Mouse (Mus musculus) stomach, embryonic 14.5 days (tissue): Measurements from ENCODE around the gene Cmtr1. TPM values are rescaled to one million over a fixed set of nuclear protein-coding genes. Genes with fewer than 3 reads are reported as not detected.

ENCODE experiments used
- ATAC-seq: fragments of 200-750 bp; cut with Nextera tagmentation; 2 replicates; pipeline ENCODE4 v1.8.0; 2017; ENCODE audit warnings: low read depth, moderate TSS enrichment; ENCODE audit not compliant: insufficient number of reproducible peaks, insufficient read depth, low FRiP score
- H3K27ac ChIP-seq: fragments of 300-500 bp; sonication (generic); 2 replicates; pipeline ENCODE4 v1.5.1; 2014; ENCODE audit warnings: mild to moderate bottlenecking, low read length, moderate library complexity, mixed read lengths
- H3K27me3 ChIP-seq: fragments of 300-500 bp; sonication (generic); 2 replicates; pipeline ENCODE4 v1.6.1; 2014; ENCODE audit warnings: low read length, control low read depth, mixed read lengths; ENCODE audit not compliant: control insufficient read depth, insufficient read depth
- H3K36me3 ChIP-seq: fragments of 300-500 bp; sonication (generic); 2 replicates; pipeline ENCODE4 v1.6.1; 2014; ENCODE audit warnings: mild to moderate bottlenecking, control low read depth, low read length, moderate library complexity, mixed read lengths; ENCODE audit not compliant: control insufficient read depth, insufficient read depth
- H3K4me1 ChIP-seq: fragments of 300-500 bp; sonication (generic); 2 replicates; pipeline ENCODE4 v1.6.1; 2014; ENCODE audit warnings: low read length, control low read depth, mixed read lengths; ENCODE audit not compliant: control insufficient read depth, insufficient read depth
- H3K4me2 ChIP-seq: fragments of 300-500 bp; sonication (generic); replicated peaks from 2 replicates; pipeline ENCODE4 v1.6.1; 2014; ENCODE audit warnings: low read depth, low read length, control low read depth
- H3K4me3 ChIP-seq: fragments of 300-500 bp; sonication (generic); 2 replicates; pipeline ENCODE4 v1.5.1; 2014; ENCODE audit warnings: low read depth, low read length, control low read depth
- H3K9ac ChIP-seq: fragments of 300-500 bp; sonication (generic); replicated peaks from 2 replicates; pipeline ENCODE4 v1.6.1; 2014; ENCODE audit warnings: low read depth, mild to moderate bottlenecking, control low read depth, low read length, moderate library complexity, mixed read lengths
- H3K9me3 ChIP-seq: fragments of 300-500 bp; sonication (generic); 2 replicates; pipeline ENCODE4 v1.6.1; 2016; ENCODE audit warnings: low read depth, low read length, control low read depth; ENCODE audit not compliant: control insufficient read depth
- WGBS: fragments of 180-500 bp; shearing (Covaris S2); extraction: QIAGEN DNeasy Blood & Tissue Kit; methylation state at CpG from one replicate; pipeline ENCODE4 v1.1.7; 2014; 5-methylcytosine and 5-hydroxymethylcytosine counted together
- polyA plus RNA-seq: library from polyadenylated mRNA; unstranded; fragments of >200 nt; fragmentation: Nextera tagmentation; extraction: Ambion mirVana; gene quantifications from 2 replicates; pipeline ENCODE4 v1.2.1, GENCODE M21; 2014

Gene Cmtr1
- polyA plus RNA-seq, 1 experiment from 2014 or later = 117 TPM

DNA sequence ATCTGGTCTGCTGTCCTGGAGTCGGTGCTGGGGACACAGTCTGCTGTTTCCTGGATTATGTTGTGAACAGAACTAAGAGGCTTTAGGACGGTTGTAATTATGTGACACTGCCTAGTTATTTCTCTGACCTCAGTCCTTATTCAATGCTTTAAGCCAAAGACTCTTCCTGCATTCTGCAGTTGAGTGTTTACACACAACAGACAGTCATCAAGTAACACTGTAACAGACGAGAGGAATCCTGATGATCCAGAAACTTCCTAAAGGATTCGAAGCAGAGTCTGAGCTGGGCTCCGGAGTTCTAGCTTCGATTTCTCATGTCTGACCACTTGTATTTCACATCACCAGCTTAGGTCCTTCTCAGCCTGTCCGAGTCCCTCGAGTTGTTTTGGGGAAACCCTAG, 18.1 kb downstream of the Cmtr1 start:
- H3K4me1 ChIP-seq = peaks cover 4% of the 10 kb centered on the region; the same call in 1 of the 2 replicates
- no peaks in the 10 kb centered on the region for H3K27me3 ChIP-seq
- WGBS = 86% methylated on average over 8 of the region's 8 CpGs
- H3K36me3 ChIP-seq = peaks cover 53% of the 10 kb centered on the region
- no peak overlapping the region for H3K9ac ChIP-seq
- ATAC-seq = no peak
- no peak overlapping the region for H3K4me3 ChIP-seq
- H3K9me3 ChIP-seq = no peaks in the 10 kb centered on the region
- H3K27ac ChIP-seq = no peak overlapping the region
- H3K4me2 ChIP-seq = no peak overlapping the region

- Histone ChIP-seq H3K4me3 (no peak overlapping the region), H3K27me3 (no peaks in the 10 kb centered on the region), H3K4me1 (peaks cover 4% of the 10 kb centered on the region; the same call in 1 of the 2 replicates), H3K9ac (no peak overlapping the region), H3K4me2 (no peak overlapping the region), H3K9me3 (no peaks in the 10 kb centered on the region), H3K27ac (no peak overlapping the region), H3K36me3 (peaks cover 51% of the 10 kb centered on the region)
- WGBS = 86% methylated on average over 6 of the region's 6 CpGs
- no peak for ATAC-seq
Observed at GRCm38 (mm10) chr17:29679038-29679767, 18.8 kb downstream of the Cmtr1 start.

GRCm38 (mm10) chr17:29680174-29680573, 19.8 kb downstream of the Cmtr1 start:
- H3K27ac ChIP-seq = peak overlapping the region; percentile 44; the same call in 1 of the 2 replicates
- 42% methylated on average over 2 of the region's 2 CpGs for WGBS
- no peak overlapping the region for H3K9ac ChIP-seq
- ATAC-seq = peak; percentile 69; the same call in 1 of the 2 replicates
- no peaks in the 10 kb centered on the region for H3K9me3 ChIP-seq
- peaks cover 54% of the 10 kb centered on the region for H3K36me3 ChIP-seq
- no peak overlapping the region for H3K4me3 ChIP-seq
- no peak overlapping the region for H3K4me2 ChIP-seq
- H3K27me3 ChIP-seq = no peaks in the 10 kb centered on the region
- H3K4me1 ChIP-seq = peaks cover 4% of the 10 kb centered on the region; the same call in 1 of the 2 replicates

GRCm38 (mm10) chr17:29680921-29681320, 20.5 kb downstream of the Cmtr1 start:
- WGBS = 82% methylated on average over 2 of the region's 2 CpGs
- Histone ChIP-seq H3K4me2 (no peak overlapping the region), H3K27me3 (no peaks in the 10 kb centered on the region), H3K9ac (no peak overlapping the region), H3K27ac (peak overlapping the region; percentile 44; the same call in 1 of the 2 replicates), H3K4me3 (no peak overlapping the region), H3K9me3 (no peaks in the 10 kb centered on the region), H3K36me3 (peaks cover 57% of the 10 kb centered on the region), H3K4me1 (peaks cover 4% of the 10 kb centered on the region; the same call in 1 of the 2 replicates)
- ATAC-seq = no peak

DNA sequence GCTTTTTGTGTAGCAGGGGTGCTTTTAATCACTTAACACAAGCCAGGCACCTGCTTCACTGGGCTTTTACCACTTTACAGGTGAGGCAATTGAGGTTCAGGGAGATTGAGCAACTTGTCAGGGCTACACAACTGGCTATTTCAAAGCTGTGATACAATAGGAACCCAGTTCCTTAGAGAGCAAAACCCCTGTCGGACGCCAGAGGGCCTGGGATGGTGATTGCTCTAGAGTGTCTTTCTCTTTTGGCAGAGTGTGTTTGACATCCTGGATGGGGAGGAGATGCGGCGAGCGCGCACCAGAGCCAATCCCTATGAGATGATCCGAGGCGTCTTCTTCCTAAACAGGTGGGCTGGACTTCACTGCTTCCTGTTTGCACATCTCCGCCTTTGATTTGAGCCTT, 21.3 kb downstream of the Cmtr1 start:
- no peaks in the 10 kb centered on the region for H3K27me3 ChIP-seq
- no peaks in the 10 kb centered on the region for H3K9me3 ChIP-seq
- H3K27ac ChIP-seq = no peak overlapping the region
- H3K4me1 ChIP-seq = peaks cover 4% of the 10 kb centered on the region; the same call in 1 of the 2 replicates
- WGBS = 96% methylated on average over 9 of the region's 9 CpGs
- no peak overlapping the region for H3K4me3 ChIP-seq
- ATAC-seq = no peak
- no peak overlapping the region for H3K4me2 ChIP-seq
- peaks cover 57% of the 10 kb centered on the region for H3K36me3 ChIP-seq
- no peak overlapping the region for H3K9ac ChIP-seq

GRCm38 (mm10) chr17:29682261-29682660, 21.9 kb downstream of the Cmtr1 start:
- Histone ChIP-seq H3K4me3 (no peak overlapping the region), H3K27ac (no peak overlapping the region), H3K9ac (no peak overlapping the region), H3K36me3 (peaks cover 57% of the 10 kb centered on the region), H3K4me1 (peaks cover 4% of the 10 kb centered on the region; the same call in 1 of the 2 replicates), H3K4me2 (no peak overlapping the region), H3K9me3 (no peaks in the 10 kb centered on the region), H3K27me3 (no peaks in the 10 kb centered on the region)
- ATAC-seq = no peak
- WGBS = 90% methylated on average over 7 of the region's 7 CpGs

DNA sequence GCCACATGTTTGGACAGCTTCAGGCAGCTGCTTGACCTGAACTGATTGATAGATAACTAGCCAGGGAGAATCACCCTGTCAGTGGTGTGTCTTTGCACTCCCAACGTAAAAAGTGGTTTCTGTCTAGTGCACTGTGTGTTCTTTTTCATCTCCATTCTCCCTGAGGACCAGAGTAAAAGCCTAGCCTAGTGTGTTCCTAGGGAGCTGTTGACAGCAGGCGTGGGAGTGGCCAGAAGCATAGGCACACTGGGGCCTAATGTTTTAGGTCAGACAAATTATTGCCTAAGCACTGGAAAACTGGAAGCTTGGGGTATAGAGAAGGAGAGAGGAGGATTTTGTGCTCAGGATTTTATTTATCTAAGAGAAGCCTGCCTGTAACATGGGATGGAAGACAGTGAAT, 22.7 kb downstream of the Cmtr1 start:
- no peaks in the 10 kb centered on the region for H3K9me3 ChIP-seq
- 73% methylated on average over 2 of the region's 2 CpGs for WGBS
- no peak overlapping the region for H3K4me3 ChIP-seq
- no peak overlapping the region for H3K9ac ChIP-seq
- no peak for ATAC-seq
- peaks cover 59% of the 10 kb centered on the region for H3K36me3 ChIP-seq
- H3K27ac ChIP-seq = no peak overlapping the region
- peaks cover 4% of the 10 kb centered on the region; the same call in 1 of the 2 replicates for H3K4me1 ChIP-seq
- H3K27me3 ChIP-seq = no peaks in the 10 kb centered on the region
- H3K4me2 ChIP-seq = no peak overlapping the region

DNA sequence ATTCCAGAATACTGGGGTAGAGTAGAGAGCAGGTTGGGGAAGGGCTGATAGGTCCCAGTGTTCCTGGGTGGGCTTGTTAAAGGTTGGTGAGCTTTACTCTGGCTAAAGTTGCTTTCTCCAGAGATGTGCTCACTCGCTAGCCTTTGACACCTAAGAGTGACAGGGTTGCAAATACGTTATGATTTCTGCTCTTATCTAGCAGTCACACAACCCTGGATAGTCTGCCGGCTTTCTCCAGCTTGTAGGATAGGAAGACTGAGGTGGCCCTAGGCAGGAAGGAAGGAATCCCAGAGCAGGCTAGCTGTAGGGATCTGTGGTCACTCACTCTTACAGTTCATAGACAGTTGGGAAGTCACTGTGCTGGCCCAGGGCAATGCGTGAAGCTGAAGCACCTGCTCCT, 23.9 kb downstream of the Cmtr1 start:
- Histone ChIP-seq H3K9ac (no peak overlapping the region), H3K36me3 (peaks cover 66% of the 10 kb centered on the region)
- WGBS = 87% methylated on average over 4 of the region's 4 CpGs

More for the DNA sequence above, 23.9 kb downstream of the Cmtr1 start:
- Histone ChIP-seq H3K4me3 (no peak overlapping the region), H3K27ac (no peak overlapping the region), H3K4me1 (peaks cover 1% of the 10 kb centered on the region; the same call in 1 of the 2 replicates), H3K27me3 (no peaks in the 10 kb centered on the region), H3K9me3 (no peaks in the 10 kb centered on the region), H3K4me2 (no peak overlapping the region)
- ATAC-seq = no peak
